Mouse (Mus musculus) liver, embryonic 14.5 days (tissue): ENCODE measurements around the gene Nap1l5. TPM values are rescaled to one million over a fixed set of nuclear protein-coding genes. Genes with fewer than 3 reads are reported as not detected.

Experiments
- ATAC-seq: fragments of 200-750 bp; cut with Nextera tagmentation; 2 replicates; pipeline ENCODE4 v1.8.0; 2017; ENCODE audit warnings: moderate number of reproducible peaks, mild to moderate bottlenecking, moderate library complexity; ENCODE audit not compliant: insufficient read depth
- DNase-seq, 3 experiments: peaks; one replicate each; pipeline ENCODE4 v3.0.0-alpha.2; 2012 to 2013; ENCODE audit warnings: low read depth in 3 of 3, low spot score in 3 of 3
- H3K27ac ChIP-seq: fragments of 300-500 bp; sonication (generic); 2 replicates; pipeline ENCODE4 v1.5.1; 2014; ENCODE audit warnings: moderate library complexity, mild to moderate bottlenecking, control low read depth, inconsistent platforms
- H3K27me3 ChIP-seq: fragments of 300-500 bp; sonication (generic); 2 replicates; pipeline ENCODE4 v1.6.1; 2014; ENCODE audit warnings: mild to moderate bottlenecking, low read length, moderate library complexity; ENCODE audit not compliant: control insufficient read depth, insufficient read depth
- H3K36me3 ChIP-seq: fragments of 300-500 bp; sonication (generic); replicated peaks from 2 replicates; pipeline ENCODE4 v1.6.1; 2014; ENCODE audit warnings: low read depth; ENCODE audit not compliant: control insufficient read depth, insufficient read depth
- H3K4me1 ChIP-seq, 2 experiments: fragments of 200-500 bp in 1 of 2; fragments of 300-500 bp in 1 of 2; sonication (generic) in 1 of 2; replicated peaks; 2 replicates each; pipeline ENCODE4 v1.6.1; 2012 to 2014; ENCODE audit warnings: antibody characterized with exemption in 1 of 2, inconsistent platforms in 1 of 2, low read length in 1 of 2; ENCODE audit not compliant: control insufficient read depth in 2 of 2, insufficient read depth in 2 of 2
- H3K4me2 ChIP-seq: fragments of 300-500 bp; sonication (generic); 2 replicates; pipeline ENCODE4 v1.6.1; 2014; ENCODE audit warnings: low read depth, mild to moderate bottlenecking, control low read depth, moderate library complexity
- H3K4me3 ChIP-seq, 2 experiments: fragments of 200-500 bp in 1 of 2; fragments of 300-500 bp in 1 of 2; sonication (generic) in 1 of 2; 2 replicates each; pipeline ENCODE4 v1.5.1; 2012 to 2014; ENCODE audit warnings: low read depth in 2 of 2, low read length in 2 of 2, mild to moderate bottlenecking in 2 of 2, control low read depth in 1 of 2, inconsistent platforms in 1 of 2, moderate library complexity in 1 of 2; ENCODE audit not compliant: insufficient read depth in 1 of 2
- H3K9ac ChIP-seq: fragments of 300-500 bp; sonication (generic); replicated peaks from 2 replicates; pipeline ENCODE4 v1.6.1; 2014; ENCODE audit warnings: mild to moderate bottlenecking, control low read depth, moderate library complexity
- H3K9me3 ChIP-seq: fragments of 300-500 bp; sonication (generic); 2 replicates; pipeline ENCODE4 v1.6.1; 2016; ENCODE audit warnings: low read length, mixed read lengths; ENCODE audit not compliant: control insufficient read depth
- CTCF ChIP-seq: IDR thresholded peaks from 2 replicates; pipeline ENCODE4 v1.5.1; 2016; ENCODE audit warnings: antibody characterized with exemption, low read depth, control low read depth
- EP300 ChIP-seq: IDR thresholded peaks from 2 replicates; pipeline ENCODE4 v1.6.1; 2016; ENCODE audit warnings: antibody characterized with exemption, low read depth
- WGBS: fragments of 180-500 bp; shearing (Covaris S2); extraction: QIAGEN DNeasy Blood & Tissue Kit; methylation state at CpG from one replicate; pipeline ENCODE4 v1.1.7; 2014; ENCODE audit not compliant: insufficient replicate concordance; 5-methylcytosine and 5-hydroxymethylcytosine counted together
- polyA plus RNA-seq, 2 experiments: library from polyadenylated mRNA; depleted of rRNA in 1 of 2; stranded (reverse) in 1 of 2; unstranded in 1 of 2; fragments of >200 nt; fragmentation: Nextera tagmentation in 1 of 2; extraction: Ambion mirVana in 1 of 2; gene quantifications; 2 replicates each; pipeline versions ENCODE4 v1.2.1 to v1.2.3; 2012 to 2014

The Nap1l5 gene
- polyA plus RNA-seq, 2 experiments = 0.13 to 0.22 TPM

DNA sequence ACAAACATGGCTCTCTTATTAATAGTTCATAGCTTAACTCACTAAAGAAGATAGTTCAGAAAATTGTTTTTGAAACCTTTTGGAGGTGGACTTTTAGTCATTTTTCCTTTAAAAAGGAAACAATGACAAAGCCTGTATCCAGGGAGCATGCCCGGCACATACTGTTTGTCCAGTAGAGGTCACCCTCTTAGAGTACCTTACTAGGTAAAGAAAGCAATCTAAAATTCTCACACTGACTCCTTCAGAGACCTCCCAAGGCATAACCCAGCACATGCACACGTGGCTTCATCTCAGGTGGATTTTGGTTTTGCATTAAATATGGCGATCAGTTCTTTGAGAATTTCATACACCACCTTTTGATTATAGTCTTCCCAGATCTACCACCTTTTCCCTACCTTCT, 14.7 kb upstream of the Nap1l5 start:
- no peak for TF ChIP-seq EP300
- TF ChIP-seq CTCF = peak; percentile 16; the same call in 1 of the 2 replicates
- Histone ChIP-seq H3K27ac (no peak overlapping the region), H3K9ac (no peak overlapping the region), H3K4me3 (no peak overlapping the region), H3K4me1 (no peaks in the 10 kb centered on the region), H3K36me3 (no peaks in the 10 kb centered on the region), H3K9me3 (no peaks in the 10 kb centered on the region), H3K4me2 (no peak overlapping the region), H3K27me3 (no peaks in the 10 kb centered on the region)
- no peak for DNase-seq
- 46% methylated on average over 3 of the region's 3 CpGs for WGBS
- no peak for ATAC-seq

DNA sequence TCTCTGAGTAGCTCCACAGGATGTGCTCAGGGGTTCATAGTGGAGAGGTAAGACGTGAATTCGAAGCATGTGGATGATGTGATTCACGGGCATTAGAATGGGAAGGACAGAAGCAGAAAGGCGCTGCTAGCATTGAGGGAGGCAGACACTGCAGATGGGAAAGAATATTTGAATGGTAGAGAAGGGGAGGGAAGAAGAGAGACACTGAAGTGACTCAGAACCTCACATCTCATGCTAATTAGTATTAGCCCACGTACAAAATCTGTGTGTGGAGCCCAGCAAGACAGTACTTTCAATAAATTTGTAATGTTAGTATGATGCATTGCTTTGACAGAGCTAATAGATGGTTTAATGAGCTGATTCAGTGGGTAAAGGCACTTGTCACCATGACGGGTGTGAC, 13.9 kb upstream of the Nap1l5 start:
- H3K4me1 ChIP-seq = 0 out of 4 replicates have a peak, but pooled peaks cover 0 to 4% of the 10 kb centered on the region in 2 experiments
- no peaks in the 10 kb centered on the region for H3K36me3 ChIP-seq
- H3K4me3 ChIP-seq = no peak overlapping the region
- no peak for DNase-seq
- no peaks in the 10 kb centered on the region for H3K27me3 ChIP-seq
- no peak overlapping the region for H3K27ac ChIP-seq
- no peaks in the 10 kb centered on the region for H3K9me3 ChIP-seq
- H3K4me2 ChIP-seq = no peak overlapping the region
- TF ChIP-seq CTCF = no peak
- no peak for TF ChIP-seq EP300
- no peak overlapping the region for H3K9ac ChIP-seq
- no peak for ATAC-seq
- 68% methylated on average over 6 of the region's 6 CpGs for WGBS

DNA sequence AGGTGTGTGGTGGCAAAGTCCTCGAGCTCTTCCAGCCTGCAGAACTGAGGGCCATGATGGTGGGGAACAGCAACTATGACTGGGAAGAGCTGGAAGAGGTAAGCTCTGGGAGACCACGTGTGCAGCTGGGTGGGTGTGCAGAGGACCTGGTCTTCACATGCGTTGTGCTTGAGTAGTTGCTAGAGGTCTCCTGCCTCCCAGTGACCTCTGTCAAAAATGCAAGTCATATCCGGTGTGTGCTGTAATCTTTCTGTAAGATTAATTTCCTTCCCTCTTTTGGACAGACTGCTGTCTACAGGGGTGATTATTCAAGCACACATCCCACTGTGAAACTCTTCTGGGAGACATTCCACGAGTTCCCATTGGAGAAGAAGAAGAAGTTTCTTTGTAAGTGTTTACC, 9.6 kb upstream of the Nap1l5 start:
- Histone ChIP-seq H3K4me3 (no peak overlapping the region), H3K9me3 (no peaks in the 10 kb centered on the region), H3K9ac (no peak overlapping the region), H3K27me3 (no peaks in the 10 kb centered on the region), H3K4me1 (0 out of 4 replicates have a peak, but pooled peaks cover 0 to 4% of the 10 kb centered on the region in 2 experiments), H3K27ac (no peak overlapping the region), H3K4me2 (no peak overlapping the region), H3K36me3 (no peaks in the 10 kb centered on the region)
- ATAC-seq (no peak), DNase-seq (no peak)
- TF ChIP-seq EP300 (no peak), CTCF (no peak)
- WGBS = 23% methylated on average over 5 of the region's 5 CpGs

DNA sequence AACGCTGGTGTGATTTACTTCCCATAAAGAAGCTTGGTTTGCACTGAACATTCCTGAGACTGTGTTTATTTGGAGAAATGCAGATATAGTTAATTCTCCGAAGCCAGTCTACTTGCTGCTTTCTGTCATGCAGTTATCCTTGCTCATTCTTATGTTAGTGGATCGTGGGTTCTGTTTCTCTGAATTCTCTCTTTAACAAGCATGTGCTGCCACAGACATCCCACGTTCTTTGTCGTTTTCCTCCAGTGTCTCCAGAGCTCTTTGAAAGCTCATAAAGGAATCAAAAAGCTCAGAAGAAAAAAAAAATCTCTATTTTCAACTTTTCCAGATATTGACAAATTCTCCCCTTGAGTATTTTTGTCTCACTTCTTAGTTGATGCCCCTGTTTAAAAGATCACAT, 7.1 kb upstream of the Nap1l5 start:
- no peak overlapping the region for H3K27ac ChIP-seq
- DNase-seq (no peak), ATAC-seq (no peak)
- H3K36me3 ChIP-seq = no peaks in the 10 kb centered on the region
- WGBS = 67% methylated on average over 5 of the region's 5 CpGs
- no peak overlapping the region for H3K4me2 ChIP-seq
- H3K27me3 ChIP-seq = no peaks in the 10 kb centered on the region
- H3K4me1 ChIP-seq = 0 out of 4 replicates have a peak, but pooled peaks cover 0 to 4% of the 10 kb centered on the region in 2 experiments
- H3K9ac ChIP-seq = no peak overlapping the region
- no peaks in the 10 kb centered on the region for H3K9me3 ChIP-seq
- TF ChIP-seq EP300 = no peak
- TF ChIP-seq CTCF = no peak
- H3K4me3 ChIP-seq = no peak overlapping the region

DNA sequence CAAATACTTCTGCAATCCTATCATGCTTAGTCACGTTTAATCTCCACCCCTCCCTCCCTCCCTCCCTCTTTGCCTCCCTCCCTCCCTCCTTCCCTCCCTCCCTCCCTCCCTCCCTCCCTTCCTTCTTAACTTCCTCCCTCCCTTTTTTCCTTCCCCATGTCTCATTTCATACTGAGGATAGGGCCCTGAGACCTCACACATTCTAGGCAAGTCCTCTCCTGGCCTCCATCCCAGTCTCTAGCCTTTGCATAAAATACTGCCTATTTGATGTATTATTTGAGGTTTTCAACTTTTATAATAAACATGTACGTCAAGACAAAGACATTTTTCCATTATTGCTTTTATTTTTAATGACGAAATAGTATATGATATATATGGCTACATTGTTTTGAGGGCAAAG, 6.7 kb upstream of the Nap1l5 start:
- H3K27me3 ChIP-seq = no peaks in the 10 kb centered on the region
- ATAC-seq (no peak), DNase-seq (no peak)
- no peaks in the 10 kb centered on the region for H3K36me3 ChIP-seq
- TF ChIP-seq EP300 (no peak), CTCF (no peak)
- no peak overlapping the region for H3K4me3 ChIP-seq
- H3K9ac ChIP-seq = no peak overlapping the region
- 0 out of 4 replicates have a peak, but pooled peaks cover 0 to 4% of the 10 kb centered on the region in 2 experiments for H3K4me1 ChIP-seq
- WGBS = 42% methylated on average over 3 of the region's 3 CpGs
- no peak overlapping the region for H3K27ac ChIP-seq
- no peaks in the 10 kb centered on the region for H3K9me3 ChIP-seq
- H3K4me2 ChIP-seq = no peak overlapping the region
